16 mouse cellular contexts compared by ENCODE assay signal in the genomic region with DNA sequence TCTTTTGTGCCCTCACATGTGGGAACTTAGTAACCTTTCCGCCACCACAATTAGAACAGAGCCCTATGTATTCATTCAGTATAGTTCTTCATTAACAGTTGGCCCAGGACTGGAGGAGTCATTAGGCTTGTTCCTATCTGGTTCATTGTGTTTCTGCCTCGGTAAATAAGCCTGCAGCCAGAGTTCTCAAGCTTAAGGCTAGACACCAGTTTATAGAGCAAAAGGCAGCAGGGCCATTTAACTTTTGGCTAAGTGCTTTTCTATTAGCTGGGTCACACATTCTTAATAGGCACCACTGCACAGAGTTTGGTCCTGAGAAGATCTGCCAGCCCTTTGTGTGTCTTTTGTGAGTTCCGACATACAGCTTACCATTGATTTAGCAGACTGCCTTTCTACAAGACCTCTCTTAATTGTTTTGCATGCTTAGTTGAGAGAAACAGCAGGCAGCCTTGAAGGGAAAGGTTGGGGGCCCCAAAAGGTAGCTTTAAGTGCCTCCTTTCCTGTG. TPM values are rescaled to one million over a fixed set of nuclear protein-coding genes. Genes with fewer than 3 reads are reported as not detected.
A peak's percentile ranks its signal among the peaks of the same experiment; 100 is the strongest.
DNase-seq lines count a peak whose midpoint lies in the region; ATAC-seq and TF ChIP-seq lines count a peak whose summit lies in the region.
"Had no signal": no experiment of that assay in that cellular context is flagged by ENCODE, and none has a peak within 500 bp of the region (broad histone marks: within the 10 kb centered on the region; RNA-seq: fewer than 3 reads in every experiment).

No protein-coding gene starts in this region.

- TF ChIP-seq CTCF in midbrain, postnatal 0 days (IDR thresholded peaks at IDR 0.05) = no peak

- WGBS in midbrain, embryonic 10.5 days = 3% methylated on average over 3 of the region's 3 CpGs
- 14% methylated on average over 3 of the region's 3 CpGs for WGBS in midbrain, postnatal 0 days
- 3% methylated on average over 3 of the region's 3 CpGs for WGBS in forebrain, embryonic 12.5 days
- WGBS in limb, embryonic 11.5 days = 6% methylated on average over 3 of the region's 3 CpGs

- no peak for ATAC-seq in midbrain, postnatal 0 days (ENCODE audit: low FRiP score)
- peak; percentile 55; the same call in 1 of the 2 replicates for ATAC-seq in forebrain, embryonic 12.5 days (ENCODE audit: low FRiP score)
- peak; percentile 44; the same call in 1 of the 2 replicates for ATAC-seq in limb, embryonic 11.5 days (ENCODE audit: insufficient number of reproducible peaks, low FRiP score, low TSS enrichment, low read depth)

- no peak overlapping the region for H3K4me2 ChIP-seq in midbrain, postnatal 0 days (ENCODE audit: low read depth, low read length, poor library complexity, severe bottlenecking)
- H3K4me2 ChIP-seq in forebrain, embryonic 12.5 days = no peak overlapping the region
- H3K4me2 ChIP-seq in limb, embryonic 11.5 days (ENCODE audit: low read depth, severe bottlenecking) = no peak overlapping the region
- H3K4me2 ChIP-seq: lung, embryonic 14.5 days had no signal

- peak; percentile 35 for DNase-seq in midbrain, embryonic 10.5 days (ENCODE audit: low spot score)
- DNase-seq in midbrain, postnatal 0 days (ENCODE audit: low spot score) = no peak
- DNase-seq in limb, embryonic 11.5 days (ENCODE audit: low spot score) = peak; percentile 49
- peak; percentile 9 for DNase-seq in yolk sac, embryonic 10.5 days (ENCODE audit: low spot score)
- DNase-seq in spleen, adult 12 weeks (ENCODE audit: low spot score) = no peak
- no peak for DNase-seq in lung, postnatal 25 days (ENCODE audit: low spot score)
- DNase-seq: heart, adult 18-20 months; heart, postnatal 14 days; kidney, adult 8-10 months; layer of hippocampus, adult 9-11 months; lung, embryonic 14.5 days; spleen, adult 18-20 months; thymus, adult 18-20 months had no signal

- H3K4me3 ChIP-seq in midbrain, embryonic 10.5 days = 0 out of 2 replicates have a peak overlapping the region, but pooled peaks have one; percentile 4
- H3K4me3 ChIP-seq in midbrain, postnatal 0 days (ENCODE audit: low read depth, low read length) = no peak overlapping the region
- no peak overlapping the region for H3K4me3 ChIP-seq in forebrain, embryonic 12.5 days (replicated peaks)
- H3K4me3 ChIP-seq in limb, embryonic 11.5 days (ENCODE audit: low read depth, low read length) = no peak overlapping the region
- H3K4me3 ChIP-seq: megakaryocyte, embryonic 14.5 days had no signal

- H3K27ac ChIP-seq in midbrain, embryonic 10.5 days (replicated peaks) = peak overlapping the region; percentile 65
- no peak overlapping the region for H3K27ac ChIP-seq in midbrain, postnatal 0 days (ENCODE audit: low read depth, low read length)
- no peak overlapping the region for H3K27ac ChIP-seq in forebrain, embryonic 12.5 days
- H3K27ac ChIP-seq in limb, embryonic 11.5 days (replicated peaks; ENCODE audit: low read depth, low read length) = peak overlapping the region; percentile 48

- no peaks in the 10 kb centered on the region for H3K36me3 ChIP-seq in midbrain, embryonic 10.5 days
- H3K36me3 ChIP-seq in midbrain, postnatal 0 days (ENCODE audit: insufficient read depth, low read length) = no peaks in the 10 kb centered on the region
- no peaks in the 10 kb centered on the region for H3K36me3 ChIP-seq in forebrain, embryonic 12.5 days (replicated peaks)
- H3K36me3 ChIP-seq in limb, embryonic 11.5 days (ENCODE audit: control insufficient read depth, insufficient read depth, low read length) = no peaks in the 10 kb centered on the region

- peaks cover 34% of the 10 kb centered on the region for H3K4me1 ChIP-seq in midbrain, embryonic 10.5 days
- H3K4me1 ChIP-seq in midbrain, postnatal 0 days (ENCODE audit: insufficient read depth, low read length) = no peaks in the 10 kb centered on the region
- peaks cover 22% of the 10 kb centered on the region for H3K4me1 ChIP-seq in forebrain, embryonic 12.5 days
- H3K4me1 ChIP-seq in limb, embryonic 11.5 days (ENCODE audit: control insufficient read depth, insufficient read depth, low read length) = peaks cover 23% of the 10 kb centered on the region
- H3K4me1 ChIP-seq: megakaryocyte, embryonic 14.5 days had no signal

- H3K9ac ChIP-seq in midbrain, postnatal 0 days (replicated peaks; ENCODE audit: low read length, poor library complexity, severe bottlenecking) = no peak overlapping the region
- no peak overlapping the region for H3K9ac ChIP-seq in forebrain, embryonic 12.5 days
- no peak overlapping the region for H3K9ac ChIP-seq in limb, embryonic 11.5 days (ENCODE audit: low read length)
- H3K9ac ChIP-seq: lung, embryonic 14.5 days had no signal

- H3K27me3 ChIP-seq in midbrain, embryonic 10.5 days (ENCODE audit: low read depth, poor library complexity, severe bottlenecking) = peaks cover 78% of the 10 kb centered on the region
- no peaks in the 10 kb centered on the region for H3K27me3 ChIP-seq in midbrain, postnatal 0 days (ENCODE audit: insufficient read depth, low read length)
- peaks cover 63% of the 10 kb centered on the region for H3K27me3 ChIP-seq in forebrain, embryonic 12.5 days
- no peaks in the 10 kb centered on the region for H3K27me3 ChIP-seq in limb, embryonic 11.5 days (ENCODE audit: control insufficient read depth, insufficient read depth, low read length)
- H3K27me3 ChIP-seq: megakaryocyte, embryonic 14.5 days had no signal

- H3K9me3 ChIP-seq in midbrain, embryonic 10.5 days (replicated peaks) = no peaks in the 10 kb centered on the region
- H3K9me3 ChIP-seq in midbrain, postnatal 0 days (ENCODE audit: low read length) = no peaks in the 10 kb centered on the region
- no peaks in the 10 kb centered on the region for H3K9me3 ChIP-seq in forebrain, embryonic 12.5 days
- no peaks in the 10 kb centered on the region for H3K9me3 ChIP-seq in limb, embryonic 11.5 days (ENCODE audit: control insufficient read depth, low read length)

RNA-seq across cellular contexts. Expression of a gene that starts 48.8 kb away (rescaled TPM):
- polyA plus RNA-seq in midbrain, embryonic 10.5 days (2016; fragmentation: Nextera tagmentation; extraction: Ambion mirVana) = 13.3 and 21.7 TPM in 2 replicates
- total RNA-seq in midbrain, postnatal 0 days (2014; rRNA removed) = 2.5 and 2.6 TPM in 2 replicates
- 1.3 and 2.4 TPM in 2 replicates for polyA plus RNA-seq in midbrain, postnatal 0 days (2015; fragmentation: Nextera tagmentation; extraction: Ambion mirVana)
- 8.8 and 11.5 TPM in 2 replicates for polyA plus RNA-seq in forebrain, embryonic 12.5 days (2016; fragmentation: Nextera tagmentation; extraction: Ambion mirVana)
- polyA plus RNA-seq in limb, embryonic 11.5 days (2014; fragmentation: Nextera tagmentation; extraction: Ambion mirVana) = 118 and 120 TPM in 2 replicates
- total RNA-seq: common myeloid progenitor, adult 5-6 weeks had no signal

Comparison
In these comparisons a context has a peak if more than half of its experiments do, and no peak if none do; other contexts are left out.
1. DNase-seq: peak in midbrain, embryonic 10.5 days (single experiment), limb, embryonic 11.5 days (single experiment) and yolk sac, embryonic 10.5 days (single experiment); none in midbrain, postnatal 0 days (single experiment), spleen, adult 12 weeks (single experiment) and lung, postnatal 25 days (single experiment).
2. H3K27ac ChIP-seq: peak in midbrain, embryonic 10.5 days (single experiment) and limb, embryonic 11.5 days (single experiment); none in midbrain, postnatal 0 days (single experiment) and forebrain, embryonic 12.5 days (single experiment).